Mouse (Mus musculus) forebrain, embryonic 13.5 days (tissue): ENCODE data around the gene Nkx2-5. TPM values are rescaled to one million over a fixed set of nuclear protein-coding genes. Genes with fewer than 3 reads are reported as not detected.

Experiments used
- ATAC-seq: fragments of 200-750 bp; cut with Nextera tagmentation; 2 replicates; pipeline ENCODE4 v1.8.0; 2017
- H3K27ac ChIP-seq: fragments of 300-500 bp; sonication (generic); 2 replicates; pipeline ENCODE4 v1.5.1; 2015; ENCODE audit warnings: inconsistent platforms, mild to moderate bottlenecking, moderate library complexity
- H3K27me3 ChIP-seq: fragments of 300-500 bp; sonication (generic); 2 replicates; pipeline ENCODE4 v1.6.1; 2015; ENCODE audit warnings: mild to moderate bottlenecking, inconsistent platforms
- H3K36me3 ChIP-seq: fragments of 300-500 bp; sonication (generic); 2 replicates; pipeline ENCODE4 v1.6.1; 2015; ENCODE audit warnings: mild to moderate bottlenecking, inconsistent platforms; ENCODE audit not compliant: poor library complexity, severe bottlenecking
- H3K4me1 ChIP-seq: fragments of 300-500 bp; sonication (generic); 2 replicates; pipeline ENCODE4 v1.6.1; 2015; ENCODE audit warnings: inconsistent platforms
- H3K4me2 ChIP-seq: fragments of 300-500 bp; sonication (generic); 2 replicates; pipeline ENCODE4 v1.6.1; 2015; ENCODE audit warnings: inconsistent platforms, mild to moderate bottlenecking, moderate library complexity
- H3K4me3 ChIP-seq: fragments of 300-500 bp; sonication (generic); 2 replicates; pipeline ENCODE4 v1.5.1; 2015; ENCODE audit warnings: mild to moderate bottlenecking, inconsistent platforms
- H3K9ac ChIP-seq: fragments of 300-500 bp; sonication (generic); 2 replicates; pipeline ENCODE4 v1.6.1; 2015; ENCODE audit warnings: mild to moderate bottlenecking, inconsistent platforms
- H3K9me3 ChIP-seq: fragments of 300-500 bp; sonication (generic); replicated peaks from 2 replicates; pipeline ENCODE4 v1.6.1; 2016; ENCODE audit warnings: inconsistent platforms
- WGBS: fragments of 180-500 bp; shearing (Covaris S2); methylation state at CpG from one replicate; pipeline ENCODE4 v1.1.7; 2015; 5-methylcytosine and 5-hydroxymethylcytosine counted together
- polyA plus RNA-seq: library from polyadenylated mRNA; unstranded; fragments of >200 nt; fragmentation: Nextera tagmentation; extraction: Ambion mirVana; gene quantifications from 2 replicates; pipeline ENCODE4 v1.2.1, GENCODE M21; 2015

The Nkx2-5 gene
- polyA plus RNA-seq, 1 experiment from 2014 or later = not detected

DNA sequence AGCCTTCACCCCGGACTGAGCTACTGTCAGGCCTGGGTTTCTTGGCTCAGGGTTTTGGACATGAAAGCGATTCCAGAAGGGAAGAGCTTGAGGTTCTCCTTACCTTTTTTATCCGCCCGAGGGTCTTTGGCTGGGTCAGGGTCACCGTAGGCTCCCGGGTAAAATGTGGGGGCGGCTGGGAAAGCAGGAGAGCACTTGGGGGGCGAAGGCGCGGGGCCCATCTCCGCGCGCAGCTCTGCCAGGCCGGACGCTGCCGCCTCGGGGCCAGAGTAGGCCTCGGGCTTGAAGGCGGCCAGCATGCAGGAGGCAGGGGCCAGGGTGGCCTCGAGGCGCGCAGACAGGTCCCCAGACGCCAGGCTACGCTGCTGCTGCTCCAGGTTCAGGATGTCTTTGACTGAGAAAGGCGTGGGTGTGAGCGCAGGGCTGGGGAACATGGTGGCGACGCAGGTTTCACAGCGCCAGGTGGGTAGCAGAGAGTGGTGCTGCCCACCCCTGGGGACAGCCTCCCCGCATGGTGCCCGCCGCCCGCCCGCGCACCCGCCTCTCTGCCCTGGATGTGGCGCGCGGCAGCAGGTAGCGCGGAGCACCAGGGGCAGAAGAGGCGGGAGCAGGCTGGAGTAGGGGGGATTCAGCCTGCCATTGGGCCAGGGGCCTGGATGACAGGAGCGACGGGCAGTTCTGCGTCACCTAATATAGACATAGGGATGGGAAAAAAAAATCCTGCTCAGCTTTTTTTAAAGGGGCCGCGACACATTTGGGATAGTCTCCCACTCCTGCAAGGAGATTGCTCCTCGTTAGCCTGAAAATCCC lies 3.7 kb downstream of the Nkx2-5 start:
- Histone ChIP-seq H3K27me3 (peaks cover 99% of the 10 kb centered on the region), H3K9ac (no peak overlapping the region), H3K27ac (no peak overlapping the region), H3K36me3 (no peaks in the 10 kb centered on the region), H3K4me3 (no peak overlapping the region), H3K4me2 (no peak overlapping the region), H3K4me1 (peaks cover 8% of the 10 kb centered on the region; the same call in 1 of the 2 replicates), H3K9me3 (no peaks in the 10 kb centered on the region)
- 1% methylated on average over 48 of the region's 48 CpGs for WGBS
- no peak for ATAC-seq

DNA sequence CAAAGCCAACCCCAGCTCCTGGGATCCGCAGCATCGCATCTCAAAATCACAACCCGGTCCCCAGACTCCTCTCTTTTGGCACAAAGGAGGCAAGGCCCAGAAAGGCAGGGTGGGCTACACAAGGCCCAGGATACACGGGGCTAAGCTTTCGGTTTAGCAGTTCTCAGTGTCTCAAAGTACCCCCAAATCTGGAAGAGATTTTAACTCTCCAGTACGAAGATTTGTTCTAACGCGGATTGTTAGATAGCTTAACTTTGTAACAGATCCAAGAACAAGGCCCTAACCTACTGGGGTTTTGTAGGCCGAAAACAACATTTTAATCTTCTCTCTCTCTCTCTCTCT lies 4.4 kb downstream of the Nkx2-5 start:
- Histone ChIP-seq H3K27ac (no peak overlapping the region), H3K4me1 (peaks cover 8% of the 10 kb centered on the region; the same call in 1 of the 2 replicates), H3K4me3 (no peak overlapping the region), H3K4me2 (no peak overlapping the region), H3K36me3 (no peaks in the 10 kb centered on the region), H3K27me3 (peaks cover 100% of the 10 kb centered on the region), H3K9me3 (no peaks in the 10 kb centered on the region), H3K9ac (no peak overlapping the region)
- 3% methylated on average over 9 of the region's 9 CpGs for WGBS
- no peak for ATAC-seq

DNA sequence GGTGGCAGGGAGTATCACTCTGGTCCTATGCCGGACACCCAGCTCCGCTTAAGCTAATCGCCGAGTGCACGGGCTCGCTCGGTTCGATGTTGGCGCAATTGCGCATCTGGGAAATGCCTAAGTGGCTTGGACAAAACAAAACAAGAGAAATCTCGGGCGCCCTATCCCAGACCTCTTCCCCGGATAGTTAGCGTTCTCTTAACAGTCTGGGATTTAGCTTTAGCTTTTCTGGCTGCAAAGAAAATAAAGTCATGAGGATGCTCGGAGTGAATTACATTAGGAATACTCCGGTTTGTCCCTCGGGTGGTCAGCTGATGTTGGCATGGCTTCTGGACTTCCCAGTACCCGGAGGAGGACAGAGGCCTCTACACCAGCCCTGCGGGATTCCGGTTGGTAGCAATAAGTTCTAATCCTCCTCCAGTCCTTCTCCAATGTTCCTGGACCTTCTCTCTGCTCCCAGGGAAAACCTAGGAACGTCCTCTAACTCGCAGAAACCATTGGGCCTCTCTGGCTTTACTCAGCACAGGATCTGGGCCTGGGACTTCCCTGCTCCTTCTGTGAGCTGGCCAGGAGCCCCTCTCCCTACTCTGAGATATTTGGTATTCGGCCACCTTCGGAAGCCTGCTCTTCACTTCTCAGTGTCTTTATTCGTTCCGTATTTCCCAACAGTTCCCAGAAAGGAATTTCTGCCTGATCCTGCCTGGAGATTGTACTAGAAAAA lies 4.9 kb downstream of the Nkx2-5 start:
- H3K4me1 ChIP-seq = peaks cover 8% of the 10 kb centered on the region; the same call in 1 of the 2 replicates
- no peak overlapping the region for H3K9ac ChIP-seq
- H3K4me2 ChIP-seq = peak overlapping the region; percentile 30; the same call in 1 of the 2 replicates
- no peaks in the 10 kb centered on the region for H3K36me3 ChIP-seq
- H3K4me3 ChIP-seq = peak overlapping the region; percentile 15; the same call in 1 of the 2 replicates
- ATAC-seq = no peak
- peaks cover 100% of the 10 kb centered on the region for H3K27me3 ChIP-seq
- WGBS = 1% methylated on average over 26 of the region's 26 CpGs
- no peaks in the 10 kb centered on the region for H3K9me3 ChIP-seq
- H3K27ac ChIP-seq = no peak overlapping the region

DNA sequence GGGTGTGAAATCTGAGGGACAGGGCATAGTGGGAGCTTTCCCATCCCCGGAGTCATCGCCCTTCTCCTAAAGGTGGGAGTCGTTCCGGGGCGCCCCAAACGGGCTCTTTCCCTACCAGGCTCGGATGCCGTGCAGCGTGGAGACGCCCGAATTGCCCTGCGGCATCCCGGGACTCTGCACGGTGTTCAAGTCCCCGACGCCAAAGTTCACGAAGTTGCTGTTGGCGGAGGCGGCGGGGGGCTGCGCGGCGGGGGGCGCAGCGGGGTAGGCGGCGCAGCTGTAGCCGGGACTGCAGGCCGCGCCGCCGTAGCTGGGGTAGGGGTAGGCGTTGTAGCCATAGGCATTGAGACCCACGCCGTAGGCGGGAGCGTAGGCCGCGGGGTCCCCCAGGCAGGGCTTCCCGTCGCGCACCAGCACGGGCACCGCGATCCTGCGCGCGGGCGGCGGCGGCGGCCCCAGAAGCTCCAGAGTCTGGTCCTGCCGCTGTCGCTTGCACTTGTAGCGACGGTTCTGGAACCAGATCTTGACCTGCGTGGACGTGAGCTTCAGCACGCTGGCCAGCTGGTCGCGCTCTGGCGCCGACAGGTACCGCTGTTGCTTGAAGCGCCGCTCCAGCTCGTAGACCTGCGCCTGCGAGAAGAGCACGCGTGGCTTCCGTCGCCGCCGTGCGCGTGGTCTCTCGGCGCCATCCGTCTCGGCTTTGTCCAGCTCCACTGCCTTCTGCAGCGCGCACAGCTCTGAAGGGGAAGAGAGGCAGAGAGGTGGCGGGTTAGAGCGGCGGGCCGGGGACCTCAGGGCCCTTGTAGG lies 5.7 kb downstream of the Nkx2-5 start:
- H3K4me2 ChIP-seq = peak overlapping the region; percentile 30

DNA sequence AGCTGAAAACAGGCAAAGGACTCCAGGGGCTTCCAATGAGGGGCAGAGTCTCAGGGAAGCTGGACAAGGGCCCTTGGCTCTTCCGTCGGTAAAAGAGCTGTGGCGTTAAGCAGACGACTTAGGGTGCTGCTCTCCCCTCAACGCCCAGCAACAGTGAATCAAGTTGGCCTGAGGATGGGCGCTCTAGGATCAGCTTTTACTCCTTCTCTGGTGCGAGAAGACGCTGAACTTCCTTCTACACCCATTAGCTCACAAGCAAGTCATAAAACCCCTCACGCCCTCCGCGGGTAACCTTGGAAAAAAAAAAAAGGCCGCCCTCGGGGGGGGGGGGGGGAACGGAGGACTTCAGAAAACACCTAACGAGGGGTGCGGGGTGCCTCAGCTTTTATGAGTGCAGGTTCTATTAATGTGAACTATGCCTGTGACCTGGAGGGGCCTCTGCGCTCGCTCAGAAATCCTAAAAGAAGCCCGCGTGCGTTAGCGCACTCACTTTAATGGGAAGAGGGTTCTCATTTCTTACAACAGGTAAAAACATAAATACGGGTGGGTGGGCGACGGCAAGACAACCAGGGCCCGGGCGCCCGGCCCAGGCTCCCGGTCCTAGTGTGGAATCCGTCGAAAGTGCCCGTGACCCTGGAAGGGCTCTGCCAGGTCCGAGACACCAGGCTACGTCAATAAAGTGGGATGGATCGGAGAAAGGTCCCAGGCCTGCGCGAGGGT lies 6.5 kb downstream of the Nkx2-5 start:
- no peak overlapping the region for H3K9ac ChIP-seq
- H3K4me3 ChIP-seq = no peak overlapping the region
- H3K27me3 ChIP-seq = peaks cover 100% of the 10 kb centered on the region
- under 1% methylated on average over 36 of the region's 37 CpGs for WGBS
- H3K4me1 ChIP-seq = peaks cover 8% of the 10 kb centered on the region; the same call in 1 of the 2 replicates
- H3K36me3 ChIP-seq = no peaks in the 10 kb centered on the region
- no peaks in the 10 kb centered on the region for H3K9me3 ChIP-seq
- no peak overlapping the region for H3K4me2 ChIP-seq
- ATAC-seq = no peak
- no peak overlapping the region for H3K27ac ChIP-seq

More for the DNA sequence above, 5.7 kb downstream of the Nkx2-5 start:
- Histone ChIP-seq H3K4me3 (peak overlapping the region; percentile 15), H3K36me3 (no peaks in the 10 kb centered on the region), H3K9ac (no peak overlapping the region), H3K27me3 (peaks cover 100% of the 10 kb centered on the region), H3K4me1 (peaks cover 8% of the 10 kb centered on the region; the same call in 1 of the 2 replicates), H3K9me3 (no peaks in the 10 kb centered on the region), H3K27ac (no peak overlapping the region)
- ATAC-seq = no peak
- WGBS = 1% methylated on average over 83 of the region's 87 CpGs

DNA sequence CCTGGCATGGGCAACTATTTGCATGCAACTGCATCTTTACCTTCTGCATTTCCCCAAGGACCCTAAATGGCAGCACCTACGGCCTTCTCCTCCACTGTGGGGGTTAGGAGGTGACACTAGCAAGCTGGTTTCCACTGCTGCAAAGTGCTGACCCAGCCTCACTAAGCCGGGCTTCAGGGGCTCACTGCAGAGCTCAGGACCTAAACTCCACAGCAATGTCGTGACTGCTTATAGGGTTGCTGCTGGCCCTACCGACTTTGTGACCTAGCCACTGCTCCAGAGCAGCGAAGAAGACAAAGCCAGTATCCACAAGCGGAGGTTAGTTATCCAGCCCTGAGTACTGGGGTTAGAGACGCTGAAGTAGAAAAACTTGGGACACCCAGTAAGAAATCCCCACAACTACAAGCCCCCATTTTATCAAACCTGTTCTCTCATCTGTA lies 7.2 kb downstream of the Nkx2-5 start:
- Histone ChIP-seq H3K36me3 (no peaks in the 10 kb centered on the region), H3K27ac (no peak overlapping the region), H3K4me1 (peaks cover 8% of the 10 kb centered on the region; the same call in 1 of the 2 replicates), H3K27me3 (peaks cover 100% of the 10 kb centered on the region), H3K4me2 (no peak overlapping the region), H3K9me3 (no peaks in the 10 kb centered on the region), H3K4me3 (no peak overlapping the region), H3K9ac (no peak overlapping the region)
- 2% methylated on average over 7 of the region's 7 CpGs for WGBS
- ATAC-seq = no peak

DNA sequence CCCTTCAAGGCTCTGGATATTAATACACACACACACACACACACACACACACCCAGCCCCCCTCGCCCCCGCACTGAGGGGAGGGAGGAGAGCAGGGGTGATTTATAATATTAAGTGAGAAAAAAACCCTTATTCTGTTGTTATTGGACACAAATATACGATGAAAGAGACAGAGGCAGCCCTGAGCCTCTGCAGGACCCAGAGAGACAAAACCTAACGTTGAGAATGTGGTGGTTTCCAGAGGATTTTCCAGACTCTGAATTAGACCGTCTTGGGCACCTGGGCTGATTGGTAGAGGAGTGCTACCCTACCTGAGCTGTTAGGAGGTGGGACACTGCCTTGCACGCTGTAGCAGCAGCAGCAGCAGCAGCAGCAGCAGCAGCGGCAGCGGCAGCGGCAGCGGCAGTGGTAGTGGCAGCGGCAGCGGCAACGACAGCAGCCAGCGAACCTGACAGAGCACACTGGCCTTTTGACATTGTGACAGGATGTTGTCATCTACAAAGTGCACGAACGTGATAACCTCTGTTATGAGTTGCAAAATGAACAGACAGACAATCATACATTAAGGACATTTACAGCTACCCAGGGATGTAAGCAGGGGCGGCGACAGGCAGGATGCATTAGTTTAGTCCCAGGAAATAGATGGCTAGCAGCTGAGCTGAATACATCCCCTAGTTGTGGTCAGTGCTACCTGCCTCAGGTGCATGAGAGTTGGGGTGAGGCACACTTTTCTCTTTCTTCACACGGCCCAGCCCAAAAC lies 7.8 kb downstream of the Nkx2-5 start:
- under 1% methylated on average over 19 of the region's 19 CpGs for WGBS
- no peak for ATAC-seq
- H3K4me1 ChIP-seq = peaks cover 8% of the 10 kb centered on the region; the same call in 1 of the 2 replicates
- no peak overlapping the region for H3K4me3 ChIP-seq
- no peak overlapping the region for H3K4me2 ChIP-seq
- no peak overlapping the region for H3K27ac ChIP-seq
- peaks cover 100% of the 10 kb centered on the region for H3K27me3 ChIP-seq
- H3K9me3 ChIP-seq = no peaks in the 10 kb centered on the region
- H3K9ac ChIP-seq = no peak overlapping the region
- no peaks in the 10 kb centered on the region for H3K36me3 ChIP-seq

DNA sequence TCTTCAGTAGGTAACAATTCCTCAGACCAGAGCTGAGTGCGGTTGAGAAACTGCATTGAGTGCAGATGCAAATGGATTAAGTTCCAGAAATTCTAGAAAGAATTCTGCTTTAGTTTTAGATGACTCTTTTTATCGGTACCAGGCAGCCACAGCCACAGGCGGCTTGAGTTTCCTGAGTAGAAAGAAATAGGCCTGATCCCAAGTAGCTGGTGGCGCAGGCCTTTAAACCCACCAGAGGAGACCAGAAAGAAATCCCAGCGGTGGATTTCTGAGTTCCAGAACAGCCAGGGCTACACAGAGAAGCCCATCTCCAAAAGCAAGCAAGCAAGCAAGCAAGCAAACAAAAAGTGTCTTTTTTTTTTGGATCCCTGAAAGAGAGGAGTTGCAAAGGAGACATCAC lies 8.4 kb downstream of the Nkx2-5 start:
- no peaks in the 10 kb centered on the region for H3K9me3 ChIP-seq
- H3K4me3 ChIP-seq = no peak overlapping the region
- peaks cover 95% of the 10 kb centered on the region for H3K27me3 ChIP-seq
- no peak overlapping the region for H3K4me2 ChIP-seq
- H3K36me3 ChIP-seq = no peaks in the 10 kb centered on the region
- no peak for ATAC-seq
- 6% methylated on average over 5 of the region's 5 CpGs for WGBS
- peaks cover 8% of the 10 kb centered on the region; the same call in 1 of the 2 replicates for H3K4me1 ChIP-seq
- no peak overlapping the region for H3K27ac ChIP-seq
- H3K9ac ChIP-seq = no peak overlapping the region

DNA sequence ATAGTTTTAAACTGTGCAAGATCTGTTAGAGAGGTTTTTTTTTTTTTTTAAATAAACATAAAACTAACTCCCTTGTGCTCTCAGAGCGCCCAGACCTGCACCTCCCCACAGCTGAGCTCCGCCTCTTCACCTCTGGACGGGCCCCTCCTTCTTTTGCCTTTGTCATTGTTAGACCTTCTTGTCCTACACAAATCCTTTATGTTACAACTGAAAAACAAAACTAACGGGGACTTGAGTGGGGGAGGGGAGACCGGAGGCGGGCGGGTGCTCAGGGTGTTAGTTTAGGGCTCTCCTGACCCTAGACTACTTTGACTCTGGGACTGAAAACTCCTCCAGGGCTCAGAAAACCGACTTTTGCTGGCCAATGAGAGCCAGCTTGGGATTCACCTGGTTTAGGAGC lies 8.9 kb downstream of the Nkx2-5 start:
- no peak overlapping the region for H3K4me3 ChIP-seq
- no peak overlapping the region for H3K9ac ChIP-seq
- no peaks in the 10 kb centered on the region for H3K36me3 ChIP-seq
- H3K9me3 ChIP-seq = no peaks in the 10 kb centered on the region; the same call in 1 of the 2 replicates
- H3K27ac ChIP-seq = no peak overlapping the region
- peaks cover 91% of the 10 kb centered on the region for H3K27me3 ChIP-seq
- no peak overlapping the region for H3K4me2 ChIP-seq
- ATAC-seq = no peak
- 4% methylated on average over 8 of the region's 8 CpGs for WGBS
- H3K4me1 ChIP-seq = peaks cover 8% of the 10 kb centered on the region; the same call in 1 of the 2 replicates

DNA sequence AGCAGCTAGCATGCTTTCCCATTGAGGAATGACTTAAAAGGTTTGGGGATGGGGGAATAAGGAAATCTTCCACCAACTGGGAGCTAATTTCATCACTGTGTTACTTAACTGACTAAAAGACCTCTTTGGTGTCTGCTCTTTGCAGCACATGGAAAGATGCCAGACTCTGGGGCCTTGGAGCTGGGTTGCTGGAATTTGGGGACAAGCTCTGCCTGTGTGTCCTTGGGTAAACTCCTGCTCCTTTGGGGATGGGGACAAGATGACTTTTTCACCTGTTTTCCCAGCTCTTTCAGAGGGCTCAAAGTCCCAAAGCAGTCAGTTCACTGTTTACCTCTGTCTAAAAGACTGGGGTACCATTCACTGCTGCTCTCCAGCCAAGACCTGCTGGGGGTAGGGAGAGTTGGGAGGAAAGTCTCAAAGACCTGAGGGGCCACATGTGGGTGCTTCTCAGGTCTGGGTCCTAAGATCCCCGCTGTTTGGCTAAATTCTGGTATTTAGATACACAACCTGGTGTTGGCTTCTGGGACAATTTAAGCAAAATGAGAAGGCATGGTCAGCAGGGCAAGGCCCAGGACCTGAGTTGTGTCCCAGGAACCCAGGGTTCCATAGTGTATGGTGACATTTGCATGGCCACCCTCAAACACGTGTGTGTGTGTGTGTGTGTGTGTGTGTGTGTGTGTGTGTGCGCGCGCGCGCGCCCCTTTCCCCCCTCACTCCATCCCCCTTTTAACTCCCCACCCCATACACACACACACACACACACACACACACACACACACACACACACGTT lies 9.6 kb downstream of the Nkx2-5 start:
- H3K36me3 ChIP-seq = no peaks in the 10 kb centered on the region
- 13% methylated on average over 3 of the region's 9 CpGs for WGBS

More for the DNA sequence above, 9.6 kb downstream of the Nkx2-5 start:
- H3K9ac ChIP-seq = no peak overlapping the region
- no peaks in the 10 kb centered on the region; the same call in 1 of the 2 replicates for H3K9me3 ChIP-seq
- no peak for ATAC-seq
- no peak overlapping the region for H3K4me2 ChIP-seq
- peaks cover 8% of the 10 kb centered on the region; the same call in 1 of the 2 replicates for H3K4me1 ChIP-seq
- H3K27me3 ChIP-seq = peaks cover 86% of the 10 kb centered on the region
- H3K4me3 ChIP-seq = no peak overlapping the region
- H3K27ac ChIP-seq = no peak overlapping the region
